Mouse (Mus musculus) heart, embryonic 11.5 days (tissue): ENCODE data around the gene Mrpl18. TPM values are rescaled to one million over a fixed set of nuclear protein-coding genes. Genes with fewer than 3 reads are reported as not detected.

Experiments used
- ATAC-seq: fragments of 200-750 bp; cut with Nextera tagmentation; replicated peaks from 2 replicates; pipeline ENCODE4 v1.8.0; 2017; ENCODE audit warnings: moderate library complexity; ENCODE audit not compliant: insufficient number of reproducible peaks, low FRiP score, low TSS enrichment
- H3K27ac ChIP-seq: fragments of 300-500 bp; sonication (generic); 2 replicates; pipeline ENCODE4 v1.5.1; 2014; ENCODE audit warnings: mild to moderate bottlenecking, low read depth, low read length
- H3K27me3 ChIP-seq: fragments of 300-500 bp; sonication (generic); 2 replicates; pipeline ENCODE4 v1.6.1; 2014; ENCODE audit warnings: mild to moderate bottlenecking, low read length, mixed read lengths; ENCODE audit not compliant: control insufficient read depth, insufficient read depth
- H3K36me3 ChIP-seq: fragments of 300-500 bp; sonication (generic); 2 replicates; pipeline ENCODE4 v1.6.1; 2014; ENCODE audit warnings: mild to moderate bottlenecking, low read length, moderate library complexity, mixed read lengths; ENCODE audit not compliant: control insufficient read depth, insufficient read depth
- H3K4me1 ChIP-seq: fragments of 300-500 bp; sonication (generic); 2 replicates; pipeline ENCODE4 v1.6.1; 2014; ENCODE audit warnings: low read length; ENCODE audit not compliant: control insufficient read depth, insufficient read depth
- H3K4me2 ChIP-seq: fragments of 300-500 bp; sonication (generic); 2 replicates; pipeline ENCODE4 v1.6.1; 2014; ENCODE audit warnings: mild to moderate bottlenecking, moderate library complexity
- H3K4me3 ChIP-seq: fragments of 300-500 bp; sonication (generic); 2 replicates; pipeline ENCODE4 v1.5.1; 2014; ENCODE audit warnings: low read depth, low read length
- H3K9ac ChIP-seq: fragments of 300-500 bp; sonication (generic); 2 replicates; pipeline ENCODE4 v1.6.1; 2014; ENCODE audit warnings: mild to moderate bottlenecking, low read depth, low read length, moderate library complexity
- H3K9me3 ChIP-seq: fragments of 300-500 bp; sonication (generic); replicated peaks from 2 replicates; pipeline ENCODE4 v1.6.1; 2016; ENCODE audit warnings: low read length; ENCODE audit not compliant: control insufficient read depth
- WGBS: fragments of 180-500 bp; shearing (Covaris S2); extraction: QIAGEN DNeasy Blood & Tissue Kit; methylation state at CpG from one replicate; pipeline ENCODE4 v1.1.7; 2014; ENCODE audit not compliant: insufficient replicate concordance; 5-methylcytosine and 5-hydroxymethylcytosine counted together
- polyA plus RNA-seq: library from polyadenylated mRNA; unstranded; fragments of >200 nt; fragmentation: Nextera tagmentation; extraction: Ambion mirVana; gene quantifications from 2 replicates; pipeline ENCODE4 v1.2.1, GENCODE M21; 2014

The Mrpl18 gene
- polyA plus RNA-seq, 1 experiment from 2014 or later, result 205 TPM

GRCm38 (mm10) chr17:12921073-12921472, 4.9 kb upstream of the Mrpl18 start:
- Histone ChIP-seq H3K27ac (no peak overlapping the region), H3K27me3 (no peaks in the 10 kb centered on the region), H3K4me2 (no peak overlapping the region), H3K9me3 (no peaks in the 10 kb centered on the region), H3K36me3 (peaks cover 54% of the 10 kb centered on the region), H3K9ac (no peak overlapping the region), H3K4me1 (no peaks in the 10 kb centered on the region), H3K4me3 (no peak overlapping the region)
- ATAC-seq, result no peak
- WGBS, result 89% methylated on average over 1 of the region's 1 CpGs

- peaks cover 5% of the 10 kb centered on the region; the same call in 1 of the 2 replicates for H3K4me1 ChIP-seq
- H3K27ac ChIP-seq, result peak overlapping the region; percentile 94
- no peaks in the 10 kb centered on the region for H3K27me3 ChIP-seq
- H3K4me2 ChIP-seq, result peak overlapping the region; percentile 81
- H3K9ac ChIP-seq, result peak overlapping the region; percentile 99
- ATAC-seq, result peak; percentile 74
- no peaks in the 10 kb centered on the region for H3K9me3 ChIP-seq
- peak overlapping the region; percentile 96 for H3K4me3 ChIP-seq
- peaks cover 47% of the 10 kb centered on the region for H3K36me3 ChIP-seq
- WGBS, result under 1% methylated on average over 40 of the region's 40 CpGs
Measured at GRCm38 (mm10) chr17:12916588-12917380, 639 bp upstream of the Mrpl18 start.

- Histone ChIP-seq H3K4me1 (peaks cover 5% of the 10 kb centered on the region; the same call in 1 of the 2 replicates), H3K9me3 (no peaks in the 10 kb centered on the region), H3K36me3 (peaks cover 41% of the 10 kb centered on the region), H3K9ac (peak within 1 kb of the TSS; percentile 99), H3K27ac (peak within 1 kb of the TSS; percentile 94), H3K4me3 (peak within 1 kb of the TSS; percentile 96), H3K4me2 (peak within 1 kb of the TSS; percentile 87), H3K27me3 (no peaks in the 10 kb centered on the region)
- WGBS, result 1% methylated on average over 18 of the region's 18 CpGs
- no peak for ATAC-seq
Measured at GRCm38 (mm10) chr17:12915488-12915880, 661 bp downstream of the Mrpl18 start, which contains the start of gene Tcp1. Tcp1 (plus strand) TSS chr17:12915701.

GRCm38 (mm10) chr17:12910391-12910790, 5.8 kb downstream of the Mrpl18 start:
- 88% methylated on average over 8 of the region's 8 CpGs for WGBS
- H3K9me3 ChIP-seq, result no peaks in the 10 kb centered on the region
- H3K36me3 ChIP-seq, result peaks cover 28% of the 10 kb centered on the region
- H3K27ac ChIP-seq, result no peak overlapping the region
- H3K4me1 ChIP-seq, result peaks cover 5% of the 10 kb centered on the region; the same call in 1 of the 2 replicates
- H3K4me2 ChIP-seq, result no peak overlapping the region
- H3K27me3 ChIP-seq, result no peaks in the 10 kb centered on the region
- ATAC-seq, result no peak
- no peak overlapping the region for H3K9ac ChIP-seq
- no peak overlapping the region for H3K4me3 ChIP-seq

GRCm38 (mm10) chr17:12909361-12910280, 6.5 kb downstream of the Mrpl18 start, which contains the start of gene Pnldc1:
Pnldc1 (minus strand) TSS chr17:12910230.
- Histone ChIP-seq H3K36me3 (peaks cover 28% of the 10 kb centered on the region), H3K27me3 (no peaks in the 10 kb centered on the region), H3K4me1 (peaks cover under 1% of the 10 kb centered on the region; the same call in 1 of the 2 replicates), H3K9me3 (no peaks in the 10 kb centered on the region), H3K27ac (no peak within 1 kb of the TSS), H3K9ac (no peak within 1 kb of the TSS), H3K4me3 (no peak within 1 kb of the TSS), H3K4me2 (no peak within 1 kb of the TSS)
- WGBS, result 70% methylated on average over 35 of the region's 35 CpGs
- no peak for ATAC-seq

GRCm38 (mm10) chr17:12906436-12906835, 9.7 kb downstream of the Mrpl18 start:
- Histone ChIP-seq H3K36me3 (peaks cover 14% of the 10 kb centered on the region), H3K27ac (no peak overlapping the region), H3K27me3 (no peaks in the 10 kb centered on the region), H3K4me3 (no peak overlapping the region), H3K4me1 (no peaks in the 10 kb centered on the region), H3K9ac (no peak overlapping the region), H3K9me3 (no peaks in the 10 kb centered on the region), H3K4me2 (no peak overlapping the region)
- ATAC-seq, result no peak
- 84% methylated on average over 9 of the region's 9 CpGs for WGBS

- 88% methylated on average over 4 of the region's 4 CpGs for WGBS
- Histone ChIP-seq H3K4me2 (no peak overlapping the region), H3K27ac (no peak overlapping the region), H3K4me1 (no peaks in the 10 kb centered on the region), H3K4me3 (no peak overlapping the region), H3K27me3 (no peaks in the 10 kb centered on the region), H3K36me3 (peaks cover 13% of the 10 kb centered on the region), H3K9ac (no peak overlapping the region), H3K9me3 (no peaks in the 10 kb centered on the region)
- ATAC-seq, result no peak
Measured at GRCm38 (mm10) chr17:12905810-12906209, 10.3 kb downstream of the Mrpl18 start.

- ATAC-seq, result no peak
- Histone ChIP-seq H3K27ac (no peak overlapping the region), H3K9ac (no peak overlapping the region), H3K4me2 (no peak overlapping the region), H3K36me3 (peaks cover 17% of the 10 kb centered on the region; the same call in 1 of the 2 replicates), H3K4me1 (no peaks in the 10 kb centered on the region), H3K27me3 (no peaks in the 10 kb centered on the region), H3K4me3 (no peak overlapping the region), H3K9me3 (no peaks in the 10 kb centered on the region)
- 82% methylated on average over 1 of the region's 1 CpGs for WGBS
Measured at GRCm38 (mm10) chr17:12904349-12904748, 11.8 kb downstream of the Mrpl18 start.
